In the genomic region with DNA sequence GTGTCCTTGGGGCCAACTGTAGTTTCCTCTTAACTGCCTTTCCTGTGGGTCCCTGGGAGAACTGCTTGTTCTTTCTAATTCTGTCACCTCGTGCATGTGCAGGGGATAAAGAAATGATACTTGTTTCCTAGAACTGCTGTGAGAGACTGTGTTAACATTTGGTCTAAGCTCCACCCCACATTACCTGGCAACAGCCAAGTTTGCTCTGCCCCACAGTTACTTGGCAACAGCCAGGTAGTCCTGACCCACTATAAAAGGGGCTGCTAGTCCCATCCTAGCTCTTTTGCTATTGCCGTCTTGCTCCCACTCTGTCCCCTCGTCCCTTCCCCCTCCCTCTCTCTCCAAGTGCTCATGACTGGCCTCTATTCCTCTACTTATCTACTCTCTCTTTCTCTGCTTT, we compare ENCODE assay signal across 18 mouse cellular contexts. TPM values are rescaled to one million over a fixed set of nuclear protein-coding genes. Genes with fewer than 3 reads are reported as not detected.
"Had no signal": no experiment of that assay in that cellular context is flagged by ENCODE, and none has a peak within 500 bp of the region (broad histone marks: within the 10 kb centered on the region; RNA-seq: fewer than 3 reads in every experiment).

No protein-coding gene starts in this region.

- H3K4me2 ChIP-seq: limb, embryonic 15.5 days; liver, embryonic 12.5 days; lung, embryonic 15.5 days had no signal

- H3K36me3 ChIP-seq: limb, embryonic 15.5 days; liver, embryonic 12.5 days; lung, embryonic 15.5 days had no signal

- H3K9me3 ChIP-seq: limb, embryonic 15.5 days; liver, embryonic 12.5 days; lung, embryonic 15.5 days had no signal

- H3K27ac ChIP-seq: kidney, postnatal 0 days; limb, embryonic 15.5 days; liver, embryonic 12.5 days; lung, embryonic 15.5 days; macrophage had no signal

- H3K27me3 ChIP-seq: limb, embryonic 15.5 days; lung, embryonic 15.5 days had no signal

- DNase-seq: kidney, adult 8-10 months; kidney, postnatal 36 days; layer of hippocampus, adult 9-11 months; layer of hippocampus, postnatal 36 days; lung, postnatal 14 days; right cerebral cortex, postnatal 14 days; thymus, adult 2 months; thymus, postnatal 25 days had no signal

- H3K4me3 ChIP-seq: limb, embryonic 15.5 days; liver, embryonic 12.5 days; lung, embryonic 15.5 days; megakaryocyte, embryonic 14.5 days had no signal

- ATAC-seq: intestine, postnatal 0 days; liver, embryonic 12.5 days had no signal

- H3K9ac ChIP-seq: limb, embryonic 15.5 days; liver, embryonic 12.5 days; lung, embryonic 15.5 days had no signal

- H3K4me1 ChIP-seq: limb, embryonic 15.5 days; liver, embryonic 12.5 days; lung, embryonic 15.5 days had no signal

RNA-seq across cellular contexts. Expression of gene Msx2, which starts 28.2 kb away (rescaled TPM):
- total RNA-seq: monocyte, adult 5-6 weeks had no signal
- polyA plus RNA-seq: intestine, postnatal 0 days; liver, embryonic 16.5 days; macrophage; spleen, adult 2 months had no signal
